Mouse (Mus musculus) liver, embryonic 12.5 days (tissue): ENCODE data around the gene Setd1a. TPM values are rescaled to one million over a fixed set of nuclear protein-coding genes. Genes with fewer than 3 reads are reported as not detected.

Experiments used
- ATAC-seq: fragments of 200-750 bp; cut with Nextera tagmentation; 2 replicates; pipeline ENCODE4 v1.8.0; 2017; ENCODE audit warnings: moderate number of reproducible peaks, mild to moderate bottlenecking, moderate library complexity
- H3K27ac ChIP-seq: fragments of 300-500 bp; sonication (generic); 2 replicates; pipeline ENCODE4 v1.5.1; 2016; ENCODE audit warnings: mild to moderate bottlenecking
- H3K27me3 ChIP-seq: fragments of 300-500 bp; sonication (generic); replicated peaks from 2 replicates; pipeline ENCODE4 v1.6.1; 2016; ENCODE audit warnings: mild to moderate bottlenecking, moderate library complexity
- H3K36me3 ChIP-seq: fragments of 300-500 bp; sonication (generic); 2 replicates; pipeline ENCODE4 v1.6.1; 2016; ENCODE audit warnings: mild to moderate bottlenecking, moderate library complexity
- H3K4me1 ChIP-seq: fragments of 300-500 bp; sonication (generic); 2 replicates; pipeline ENCODE4 v1.6.1; 2016
- H3K4me2 ChIP-seq: fragments of 300-500 bp; sonication (generic); 2 replicates; pipeline ENCODE4 v1.6.1; 2016; ENCODE audit warnings: mild to moderate bottlenecking, moderate library complexity
- H3K4me3 ChIP-seq: fragments of 300-500 bp; sonication (generic); 2 replicates; pipeline ENCODE4 v1.5.1; 2016; ENCODE audit warnings: mild to moderate bottlenecking, moderate library complexity
- H3K9ac ChIP-seq: fragments of 300-500 bp; sonication (generic); 2 replicates; pipeline ENCODE4 v1.6.1; 2016; ENCODE audit warnings: mild to moderate bottlenecking, moderate library complexity
- H3K9me3 ChIP-seq: fragments of 300-500 bp; sonication (generic); replicated peaks from 2 replicates; pipeline ENCODE4 v1.6.1; 2016; ENCODE audit warnings: mild to moderate bottlenecking, moderate library complexity
- WGBS: fragments of 180-500 bp; shearing (Covaris S2); methylation state at CpG from one replicate; pipeline ENCODE4 v1.1.7; 2016; ENCODE audit not compliant: insufficient replicate concordance; 5-methylcytosine and 5-hydroxymethylcytosine counted together
- polyA plus RNA-seq: library from polyadenylated mRNA; unstranded; fragments of >200 nt; fragmentation: Nextera tagmentation; extraction: Ambion mirVana; gene quantifications from 2 replicates; pipeline ENCODE4 v1.2.1, GENCODE M21; 2016

Gene Setd1a
- polyA plus RNA-seq, 1 experiment from 2014 or later, result 13.7 TPM

GRCm38 (mm10) chr7:127750131-127751127 lies 26.0 kb upstream of the Setd1a start:
- no peak for ATAC-seq
- 84% methylated on average over 19 of the region's 19 CpGs for WGBS
- peaks cover 72% of the 10 kb centered on the region for H3K36me3 ChIP-seq
- H3K27ac ChIP-seq, result no peak overlapping the region
- no peak overlapping the region for H3K9ac ChIP-seq
- H3K4me1 ChIP-seq, result peaks cover 21% of the 10 kb centered on the region
- no peaks in the 10 kb centered on the region for H3K9me3 ChIP-seq
- H3K4me3 ChIP-seq, result no peak overlapping the region
- H3K4me2 ChIP-seq, result no peak overlapping the region
- no peaks in the 10 kb centered on the region for H3K27me3 ChIP-seq

- H3K9me3 ChIP-seq, result no peaks in the 10 kb centered on the region
- no peak overlapping the region for H3K9ac ChIP-seq
- no peaks in the 10 kb centered on the region for H3K27me3 ChIP-seq
- H3K36me3 ChIP-seq, result peaks cover 76% of the 10 kb centered on the region
- ATAC-seq, result no peak
- H3K4me2 ChIP-seq, result no peak overlapping the region
- WGBS, result 81% methylated on average over 5 of the region's 5 CpGs
- H3K4me3 ChIP-seq, result no peak overlapping the region
- no peak overlapping the region for H3K27ac ChIP-seq
- H3K4me1 ChIP-seq, result peaks cover 15% of the 10 kb centered on the region
Measured at GRCm38 (mm10) chr7:127751619-127752018, 24.9 kb upstream of the Setd1a start.

GRCm38 (mm10) chr7:127752069-127752468 lies 24.4 kb upstream of the Setd1a start:
- Histone ChIP-seq H3K27ac (no peak overlapping the region), H3K36me3 (peaks cover 80% of the 10 kb centered on the region), H3K4me2 (no peak overlapping the region), H3K4me3 (no peak overlapping the region), H3K27me3 (no peaks in the 10 kb centered on the region), H3K9ac (no peak overlapping the region), H3K4me1 (peaks cover 11% of the 10 kb centered on the region), H3K9me3 (no peaks in the 10 kb centered on the region)
- no peak for ATAC-seq
- WGBS, result 85% methylated on average over 27 of the region's 27 CpGs

- Histone ChIP-seq H3K4me3 (no peak overlapping the region), H3K27ac (no peak overlapping the region), H3K4me1 (0 out of 2 replicates have a peak, but pooled peaks cover 2% of the 10 kb centered on the region), H3K27me3 (no peaks in the 10 kb centered on the region), H3K4me2 (no peak overlapping the region), H3K9ac (no peak overlapping the region), H3K9me3 (no peaks in the 10 kb centered on the region), H3K36me3 (peaks cover 87% of the 10 kb centered on the region)
- ATAC-seq, result no peak
- 52% methylated on average over 5 of the region's 5 CpGs for WGBS
Measured at GRCm38 (mm10) chr7:127753158-127753557, 23.3 kb upstream of the Setd1a start.

- 76% methylated on average over 7 of the region's 7 CpGs for WGBS
Measured at GRCm38 (mm10) chr7:127753741-127754140, 22.7 kb upstream of the Setd1a start.

GRCm38 (mm10) chr7:127759716-127760115 lies 16.8 kb upstream of the Setd1a start:
- 27% methylated on average over 6 of the region's 6 CpGs for WGBS
- ATAC-seq, result no peak
- H3K36me3 ChIP-seq, result peaks cover 51% of the 10 kb centered on the region
- no peak overlapping the region for H3K4me3 ChIP-seq
- H3K9me3 ChIP-seq, result no peaks in the 10 kb centered on the region
- no peak overlapping the region for H3K4me2 ChIP-seq
- H3K27ac ChIP-seq, result peak overlapping the region; percentile 7; the same call in 1 of the 2 replicates
- H3K9ac ChIP-seq, result 0 out of 2 replicates have a peak overlapping the region, but pooled peaks have one; percentile 9
- H3K4me1 ChIP-seq, result peaks cover 17% of the 10 kb centered on the region
- H3K27me3 ChIP-seq, result no peaks in the 10 kb centered on the region

More at GRCm38 (mm10) chr7:127753741-127754140, 22.7 kb upstream of the Setd1a start:
- Histone ChIP-seq H3K9ac (no peak overlapping the region), H3K27me3 (no peaks in the 10 kb centered on the region), H3K27ac (no peak overlapping the region), H3K9me3 (no peaks in the 10 kb centered on the region), H3K4me1 (no peaks in the 10 kb centered on the region), H3K4me2 (no peak overlapping the region), H3K4me3 (no peak overlapping the region), H3K36me3 (peaks cover 81% of the 10 kb centered on the region)
- no peak for ATAC-seq

- H3K36me3 ChIP-seq, result peaks cover 49% of the 10 kb centered on the region
- 80% methylated on average over 3 of the region's 3 CpGs for WGBS
- no peak for ATAC-seq
Measured at GRCm38 (mm10) chr7:127760478-127760877, 16.0 kb upstream of the Setd1a start.

GRCm38 (mm10) chr7:127761026-127761425 lies 15.4 kb upstream of the Setd1a start:
- H3K9me3 ChIP-seq, result no peaks in the 10 kb centered on the region
- ATAC-seq, result peak; percentile 59; the same call in 1 of the 2 replicates
- H3K27me3 ChIP-seq, result no peaks in the 10 kb centered on the region
- no peak overlapping the region for H3K4me3 ChIP-seq
- peaks cover 55% of the 10 kb centered on the region for H3K36me3 ChIP-seq
- peaks cover 26% of the 10 kb centered on the region for H3K4me1 ChIP-seq
- no peak overlapping the region for H3K4me2 ChIP-seq
- WGBS, result 19% methylated on average over 7 of the region's 7 CpGs
- no peak overlapping the region for H3K27ac ChIP-seq
- no peak overlapping the region for H3K9ac ChIP-seq

More at GRCm38 (mm10) chr7:127760478-127760877, 16.0 kb upstream of the Setd1a start:
- Histone ChIP-seq H3K27ac (no peak overlapping the region), H3K4me3 (no peak overlapping the region), H3K9me3 (no peaks in the 10 kb centered on the region), H3K27me3 (no peaks in the 10 kb centered on the region), H3K4me2 (no peak overlapping the region), H3K4me1 (peaks cover 20% of the 10 kb centered on the region), H3K9ac (no peak overlapping the region)

GRCm38 (mm10) chr7:127763642-127764041 lies 12.8 kb upstream of the Setd1a start:
- no peaks in the 10 kb centered on the region for H3K9me3 ChIP-seq
- H3K36me3 ChIP-seq, result peaks cover 54% of the 10 kb centered on the region
- 83% methylated on average over 4 of the region's 4 CpGs for WGBS
- peaks cover 52% of the 10 kb centered on the region for H3K4me1 ChIP-seq
- no peak for ATAC-seq
- no peak overlapping the region for H3K4me3 ChIP-seq
- H3K4me2 ChIP-seq, result no peak overlapping the region
- no peaks in the 10 kb centered on the region for H3K27me3 ChIP-seq
- H3K27ac ChIP-seq, result no peak overlapping the region
- no peak overlapping the region for H3K9ac ChIP-seq

GRCm38 (mm10) chr7:127765756-127766155 lies 10.7 kb upstream of the Setd1a start:
- no peak for ATAC-seq
- peaks cover 58% of the 10 kb centered on the region for H3K4me1 ChIP-seq
- peak overlapping the region; percentile 96 for H3K27ac ChIP-seq

GRCm38 (mm10) chr7:127766851-127767609 lies 9.4 kb upstream of the Setd1a start:
- Histone ChIP-seq H3K4me1 (peaks cover 68% of the 10 kb centered on the region), H3K9me3 (no peaks in the 10 kb centered on the region), H3K4me3 (peak overlapping the region; percentile 67), H3K9ac (peak overlapping the region; percentile 76), H3K36me3 (peaks cover 49% of the 10 kb centered on the region), H3K27ac (peak overlapping the region; percentile 96), H3K27me3 (no peaks in the 10 kb centered on the region), H3K4me2 (peak overlapping the region; percentile 86)
- ATAC-seq, result peak; percentile 94
- 31% methylated on average over 17 of the region's 17 CpGs for WGBS

More at GRCm38 (mm10) chr7:127765756-127766155, 10.7 kb upstream of the Setd1a start:
- Histone ChIP-seq H3K4me2 (no peak overlapping the region), H3K9ac (no peak overlapping the region), H3K9me3 (no peaks in the 10 kb centered on the region), H3K36me3 (peaks cover 54% of the 10 kb centered on the region), H3K4me3 (no peak overlapping the region), H3K27me3 (no peaks in the 10 kb centered on the region)
- WGBS, result 74% methylated on average over 2 of the region's 2 CpGs
